Mouse (Mus musculus) erythroblast, adult 5-6 weeks (primary cell): ENCODE data around the gene Scrn1. TPM values are rescaled to one million over a fixed set of nuclear protein-coding genes. Genes with fewer than 3 reads are reported as not detected.

Experiments
- ATAC-seq: replicated peaks from 2 replicates; pipeline ENCODE4 v1.8.0; 2016; ENCODE audit warnings: moderate number of reproducible peaks, mild to moderate bottlenecking, moderate TSS enrichment, inconsistent platforms; ENCODE audit not compliant: poor library complexity, low FRiP score, severe bottlenecking
- total RNA-seq, 2 experiments: library from RNA; stranded (forward) in 1 of 2; stranded (reverse) in 1 of 2; fragments of 150-400 nt in 1 of 2; fragments of 200-764, 138-1000 nt in 1 of 2; gene quantifications; 2 replicates each; pipeline versions ENCODE4 v1.2.3 to v1.2.4; 2015 to 2017; ENCODE audit warnings: low replicate concordance in 2 of 2

The Scrn1 gene
- total RNA-seq, 2 experiments from 2014 or later, result not detected

GRCm38 (mm10) chr6:54537053-54537452, 29.2 kb downstream of the Scrn1 start:
- no peak for ATAC-seq

DNA sequence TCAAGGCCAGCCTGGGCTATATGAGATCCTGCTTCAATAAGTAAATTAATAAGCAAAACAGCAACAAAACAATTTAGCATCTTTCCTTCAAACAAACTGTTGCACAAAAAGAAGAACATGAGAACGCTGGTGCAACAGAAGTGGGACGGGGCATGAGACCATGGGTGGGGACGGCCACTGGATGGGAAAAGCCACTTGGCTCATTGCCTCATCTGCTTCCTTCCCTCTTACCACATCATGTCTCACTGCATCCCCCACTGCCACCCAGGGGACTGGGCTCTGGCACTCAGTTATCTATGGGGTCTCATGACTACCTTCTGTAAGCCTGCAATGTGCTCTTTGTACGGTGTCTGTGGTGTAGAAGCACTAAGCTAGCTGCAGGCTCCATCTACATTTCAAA, 30.8 kb downstream of the Scrn1 start:
- ATAC-seq, result no peak

DNA sequence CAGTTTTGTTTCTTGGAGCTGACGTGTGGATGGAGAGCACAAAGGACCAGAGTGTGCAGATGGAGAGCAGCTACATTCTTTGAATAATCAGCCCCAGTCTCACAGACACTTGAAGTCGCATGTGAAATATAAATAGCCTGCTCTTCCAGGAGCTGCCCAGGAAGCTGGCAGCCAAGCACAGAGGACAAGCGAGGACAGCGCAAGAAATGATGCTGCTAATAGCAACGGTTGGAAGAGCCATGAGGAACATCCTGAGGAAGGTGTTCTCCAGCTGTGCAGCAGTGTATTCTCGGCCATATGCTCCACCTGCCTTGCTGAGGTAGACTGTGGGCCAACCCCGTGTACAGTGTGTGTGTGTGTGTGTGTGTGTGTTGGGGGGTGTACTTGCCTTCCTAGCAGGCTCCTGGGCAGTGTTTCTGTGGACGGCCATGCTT, 35.2 kb downstream of the Scrn1 start:
- no peak for ATAC-seq

- no peak for ATAC-seq
Observed at GRCm38 (mm10) chr6:54530182-54530581, 36.1 kb downstream of the Scrn1 start.

DNA sequence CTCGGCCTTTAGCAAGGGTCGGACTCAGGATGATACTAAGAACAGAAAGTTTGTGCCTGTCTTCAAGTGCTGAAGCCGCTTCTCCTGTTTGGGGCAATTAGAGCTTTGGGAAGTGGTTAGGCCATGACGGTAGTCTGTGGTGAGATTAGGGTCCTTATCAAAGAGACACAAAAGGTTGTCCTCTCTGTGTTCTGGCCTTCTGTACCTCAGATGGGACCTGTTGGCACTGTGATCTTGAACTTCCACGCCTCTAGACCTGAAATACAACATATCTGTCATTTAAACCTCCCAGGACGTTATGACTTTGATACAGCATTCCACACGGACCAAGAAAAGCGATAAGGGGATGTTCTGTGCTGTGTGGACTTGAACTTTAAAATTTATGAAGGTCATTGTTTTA, 37.6 kb downstream of the Scrn1 start:
- no peak for ATAC-seq

DNA sequence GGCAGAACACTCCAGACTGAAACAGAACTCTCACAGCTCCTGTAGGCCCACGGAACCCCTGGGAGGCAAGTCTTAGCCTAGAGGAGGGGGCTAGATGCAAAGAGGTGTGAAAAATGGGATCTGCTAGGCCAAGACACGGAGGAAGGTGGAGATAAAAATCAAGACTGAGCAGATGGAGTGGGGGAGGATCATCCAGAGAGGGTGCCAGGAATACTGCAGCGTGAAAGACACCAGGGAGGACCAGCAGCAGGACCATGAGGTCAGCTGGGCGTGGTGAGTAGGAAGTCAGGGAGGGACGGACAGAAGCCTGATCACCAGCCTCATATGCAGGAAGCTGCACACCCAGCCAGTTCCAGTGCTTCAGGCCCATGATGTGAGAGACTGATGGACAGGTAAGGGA, 47.5 kb downstream of the Scrn1 start:
- no peak for ATAC-seq

- no peak; the same call in 1 of the 2 replicates for ATAC-seq
Observed at GRCm38 (mm10) chr6:54516512-54517134, 49.7 kb downstream of the Scrn1 start.

GRCm38 (mm10) chr6:54512256-54512655, 54.0 kb downstream of the Scrn1 start:
- no peak for ATAC-seq

- no peak for ATAC-seq
Observed at GRCm38 (mm10) chr6:54509264-54509663, 57.0 kb downstream of the Scrn1 start.

DNA sequence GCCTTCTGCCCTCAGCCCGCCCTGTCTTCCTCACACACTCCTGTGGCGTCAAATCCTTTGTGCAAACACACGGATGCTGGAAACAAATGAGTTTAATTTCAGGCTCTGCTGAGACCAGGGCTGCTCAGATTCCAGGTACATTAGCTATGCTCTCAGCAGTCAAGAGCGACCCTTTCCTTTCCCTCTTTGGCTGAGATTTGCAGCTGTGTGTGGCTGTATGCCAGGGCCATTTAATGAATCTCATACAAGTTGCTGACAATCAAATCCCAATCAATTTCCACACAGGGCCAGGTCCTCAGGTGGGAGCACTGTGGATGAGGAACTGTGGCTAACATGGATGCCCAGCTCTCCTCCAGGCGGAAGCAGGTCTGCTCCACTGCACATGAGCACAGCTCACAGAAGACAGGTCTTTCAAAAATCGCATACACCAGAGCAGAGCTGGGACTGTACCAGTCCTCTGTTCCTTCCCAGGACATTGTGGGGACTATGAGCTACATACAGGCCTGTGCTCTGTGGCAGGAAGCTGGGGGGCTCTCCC, 58.0 kb downstream of the Scrn1 start:
- no peak for ATAC-seq

DNA sequence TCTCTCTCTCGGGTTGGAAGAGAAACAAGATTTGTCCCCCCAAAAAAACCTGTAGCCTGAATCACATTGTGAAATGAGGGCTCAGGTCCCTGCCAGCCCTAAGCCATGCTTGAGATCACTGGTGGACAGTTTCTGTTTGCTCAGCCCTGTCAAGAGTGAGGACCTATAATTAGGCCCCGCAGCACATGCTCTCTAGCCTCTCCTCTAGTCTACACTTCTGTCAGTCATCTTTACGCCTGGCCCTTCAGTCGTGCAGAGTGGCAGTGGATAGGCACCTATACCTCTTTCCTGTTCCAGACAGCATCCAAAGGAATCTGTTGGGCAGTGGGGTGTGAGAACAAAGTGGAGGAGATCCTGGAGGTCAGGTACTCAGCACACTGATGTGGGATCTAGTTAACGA, 58.5 kb downstream of the Scrn1 start:
- no peak for ATAC-seq

- ATAC-seq, result no peak
Observed at GRCm38 (mm10) chr6:54507002-54507401, 59.3 kb downstream of the Scrn1 start.

DNA sequence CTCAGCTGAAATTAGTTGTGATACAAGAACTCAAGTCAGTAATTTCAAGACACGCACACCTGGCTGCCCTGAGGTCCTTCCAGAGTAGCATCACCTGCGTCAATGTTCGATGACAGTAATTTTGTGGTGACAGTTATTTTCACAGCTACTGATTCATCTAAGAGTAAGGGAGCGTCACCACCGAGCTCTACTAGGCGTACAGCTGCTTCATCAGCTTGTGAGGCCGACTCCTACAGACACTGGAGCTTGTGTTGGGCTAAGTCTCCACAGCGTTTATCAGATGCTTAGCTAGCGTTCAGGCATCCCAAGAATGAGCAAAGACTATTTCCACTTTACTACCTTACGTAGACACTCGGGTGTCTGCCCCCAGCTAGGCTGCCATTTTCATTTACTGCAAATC, 60.0 kb downstream of the Scrn1 start:
- no peak for ATAC-seq

GRCm38 (mm10) chr6:54502661-54503115, 63.6 kb downstream of the Scrn1 start:
- no peak for ATAC-seq

DNA sequence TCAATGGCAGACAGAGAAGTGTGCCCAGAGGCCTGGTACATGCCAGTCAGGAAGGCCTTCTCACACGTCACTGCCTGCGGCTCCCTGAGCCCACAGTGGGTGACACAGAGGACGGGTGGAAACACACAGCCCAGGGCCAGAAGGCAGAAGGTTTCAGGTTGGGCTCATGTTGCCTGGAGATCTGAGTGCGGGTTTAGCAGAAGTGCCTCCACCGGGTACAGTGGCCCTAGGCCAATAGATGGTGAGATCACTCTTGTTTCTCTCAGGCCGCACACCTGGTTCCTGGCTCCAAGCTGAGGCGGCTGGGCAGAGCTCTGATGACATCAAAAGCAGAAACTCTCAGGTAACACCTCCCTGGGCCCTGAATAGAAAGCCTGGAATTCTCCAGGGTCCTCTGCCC, 70.1 kb downstream of the Scrn1 start:
- no peak for ATAC-seq

GRCm38 (mm10) chr6:54494612-54495398, 71.5 kb downstream of the Scrn1 start:
- ATAC-seq, result no peak

GRCm38 (mm10) chr6:54494097-54494496, 72.2 kb downstream of the Scrn1 start:
- no peak for ATAC-seq

DNA sequence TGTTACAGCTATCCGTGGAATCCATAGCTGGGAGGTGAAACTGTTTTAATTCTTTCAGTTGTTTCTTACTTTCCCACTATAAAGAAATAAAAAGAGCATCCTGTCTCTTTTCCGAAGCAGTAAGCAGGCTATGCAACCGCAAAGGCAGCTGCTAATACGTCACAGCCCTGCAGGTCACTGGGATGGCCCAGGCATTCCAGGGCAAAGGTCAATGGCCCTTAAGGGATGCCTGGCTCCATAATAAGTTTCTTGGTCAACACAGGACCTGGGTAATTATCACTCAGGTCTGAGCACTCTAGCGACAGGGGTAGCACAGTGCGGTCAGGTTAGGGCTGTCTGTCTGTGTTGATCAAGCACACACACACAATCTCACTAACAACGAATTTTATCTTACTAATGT, 75.2 kb downstream of the Scrn1 start:
- no peak for ATAC-seq

- no peak for ATAC-seq
Observed at GRCm38 (mm10) chr6:54485973-54486569, 80.2 kb downstream of the Scrn1 start.

GRCm38 (mm10) chr6:54485435-54485901, 80.8 kb downstream of the Scrn1 start:
- no peak for ATAC-seq

- no peak for ATAC-seq
Observed at GRCm38 (mm10) chr6:54485000-54485399, 81.3 kb downstream of the Scrn1 start.
